Mouse (Mus musculus) small intestine, adult 2 months (tissue): ENCODE data around the gene Tmem258.

Experiments used
- CTCF ChIP-seq: fragments of 200-500 bp; IDR thresholded peaks from 2 replicates; pipeline ENCODE4 v1.5.1; 2012; ENCODE audit warnings: low read depth, mild to moderate bottlenecking, control low read depth, inconsistent platforms, low read length, moderate library complexity, mixed read lengths; ENCODE audit not compliant: insufficient replicate concordance, insufficient read length; ENCODE audit errors: extremely low read depth
- POLR2A ChIP-seq: fragments of 200-500 bp; IDR thresholded peaks from 2 replicates; pipeline ENCODE4 v1.6.1; 2012; ENCODE audit warnings: low read depth, mild to moderate bottlenecking, control low read depth, inconsistent platforms, low read length, moderate library complexity

GRCm38 (mm10) chr19:10231016-10231415 is 27.2 kb downstream of the Tmem258 start:
- TF ChIP-seq CTCF (no peak), POLR2A (no peak)
